Mouse (Mus musculus): ENCODE data around the gene Eif4ebp2. TPM values are rescaled to one million over a fixed set of nuclear protein-coding genes. Genes with fewer than 3 reads are reported as not detected.

Gene Eif4ebp2
- polyA plus RNA-seq, 1 experiment: 27.6 TPM

- Histone ChIP-seq H3K4me3 (ENCODE audit: insufficient read depth, low read length) (no peak overlapping the region), H3K27ac (ENCODE audit: insufficient read depth, low read length) (no peak overlapping the region), H3K4me1 (ENCODE audit: control insufficient read depth, insufficient read depth, low read length) (no peaks in the 10 kb centered on the region)
- TF ChIP-seq CTCF (IDR thresholded peaks at IDR 0.05; ENCODE audit: extremely low read depth, insufficient read depth, low read length) (no peak), POLR2A (IDR thresholded peaks at IDR 0.05; ENCODE audit: extremely low read depth, insufficient read depth, low read length) (no peak)
Measured at GRCm38 (mm10) chr10:61415240-61415639, 37.2 kb downstream of the Eif4ebp2 start.

GRCm38 (mm10) chr10:61412910-61413625, 39.4 kb downstream of the Eif4ebp2 start:
- no peak for TF ChIP-seq CTCF (IDR thresholded peaks at IDR 0.05; ENCODE audit: extremely low read depth, insufficient read depth, low read length)
- TF ChIP-seq POLR2A (IDR thresholded peaks at IDR 0.05; ENCODE audit: extremely low read depth, insufficient read depth, low read length): no peak
- Histone ChIP-seq H3K27ac (ENCODE audit: insufficient read depth, low read length) (no peak overlapping the region), H3K4me3 (ENCODE audit: insufficient read depth, low read length) (no peak overlapping the region), H3K4me1 (ENCODE audit: control insufficient read depth, insufficient read depth, low read length) (no peaks in the 10 kb centered on the region)

GRCm38 (mm10) chr10:61410193-61410592, 42.3 kb downstream of the Eif4ebp2 start:
- Histone ChIP-seq H3K4me1 (ENCODE audit: control insufficient read depth, insufficient read depth, low read length) (no peaks in the 10 kb centered on the region), H3K27ac (ENCODE audit: insufficient read depth, low read length) (no peak overlapping the region), H3K4me3 (ENCODE audit: insufficient read depth, low read length) (no peak overlapping the region)
- TF ChIP-seq POLR2A (IDR thresholded peaks at IDR 0.05; ENCODE audit: extremely low read depth, insufficient read depth, low read length) (no peak), CTCF (IDR thresholded peaks at IDR 0.05; ENCODE audit: extremely low read depth, insufficient read depth, low read length) (no peak)

GRCm38 (mm10) chr10:61409776-61410175, 42.7 kb downstream of the Eif4ebp2 start:
- TF ChIP-seq POLR2A (IDR thresholded peaks at IDR 0.05; ENCODE audit: extremely low read depth, insufficient read depth, low read length): no peak
- TF ChIP-seq CTCF (IDR thresholded peaks at IDR 0.05; ENCODE audit: extremely low read depth, insufficient read depth, low read length): no peak
- no peak overlapping the region for H3K4me3 ChIP-seq (ENCODE audit: insufficient read depth, low read length)
- H3K27ac ChIP-seq (ENCODE audit: insufficient read depth, low read length): no peak overlapping the region
- H3K4me1 ChIP-seq (ENCODE audit: control insufficient read depth, insufficient read depth, low read length): no peaks in the 10 kb centered on the region

GRCm38 (mm10) chr10:61405958-61406357, 46.5 kb downstream of the Eif4ebp2 start:
- Histone ChIP-seq H3K4me1 (ENCODE audit: control insufficient read depth, insufficient read depth, low read length) (no peaks in the 10 kb centered on the region), H3K4me3 (ENCODE audit: insufficient read depth, low read length) (no peak overlapping the region), H3K27ac (ENCODE audit: insufficient read depth, low read length) (no peak overlapping the region)
- no peak for TF ChIP-seq CTCF (IDR thresholded peaks at IDR 0.05; ENCODE audit: extremely low read depth, insufficient read depth, low read length)
- TF ChIP-seq POLR2A (IDR thresholded peaks at IDR 0.05; ENCODE audit: extremely low read depth, insufficient read depth, low read length): no peak

- TF ChIP-seq POLR2A (IDR thresholded peaks at IDR 0.05; ENCODE audit: extremely low read depth, insufficient read depth, low read length) (no peak), CTCF (IDR thresholded peaks at IDR 0.05; ENCODE audit: extremely low read depth, insufficient read depth, low read length) (no peak)
- Histone ChIP-seq H3K27ac (ENCODE audit: insufficient read depth, low read length) (no peak overlapping the region), H3K4me1 (ENCODE audit: control insufficient read depth, insufficient read depth, low read length) (no peaks in the 10 kb centered on the region), H3K4me3 (ENCODE audit: insufficient read depth, low read length) (no peak overlapping the region)
Measured at GRCm38 (mm10) chr10:61402911-61403310, 49.5 kb downstream of the Eif4ebp2 start.

GRCm38 (mm10) chr10:61402480-61402879, 50.0 kb downstream of the Eif4ebp2 start:
- TF ChIP-seq POLR2A (IDR thresholded peaks at IDR 0.05; ENCODE audit: extremely low read depth, insufficient read depth, low read length) (no peak), CTCF (IDR thresholded peaks at IDR 0.05; ENCODE audit: extremely low read depth, insufficient read depth, low read length) (no peak)
- H3K4me3 ChIP-seq (ENCODE audit: insufficient read depth, low read length): no peak overlapping the region
- no peaks in the 10 kb centered on the region for H3K4me1 ChIP-seq (ENCODE audit: control insufficient read depth, insufficient read depth, low read length)
- no peak overlapping the region for H3K27ac ChIP-seq (ENCODE audit: insufficient read depth, low read length)

GRCm38 (mm10) chr10:61400407-61400806, 52.1 kb downstream of the Eif4ebp2 start:
- H3K27ac ChIP-seq (ENCODE audit: insufficient read depth, low read length): no peak overlapping the region
- H3K4me1 ChIP-seq (ENCODE audit: control insufficient read depth, insufficient read depth, low read length): no peaks in the 10 kb centered on the region
- no peak for TF ChIP-seq POLR2A (IDR thresholded peaks at IDR 0.05; ENCODE audit: extremely low read depth, insufficient read depth, low read length)
- no peak for TF ChIP-seq CTCF (IDR thresholded peaks at IDR 0.05; ENCODE audit: extremely low read depth, insufficient read depth, low read length)
- no peak overlapping the region for H3K4me3 ChIP-seq (ENCODE audit: insufficient read depth, low read length)

GRCm38 (mm10) chr10:61399156-61399734, 53.2 kb downstream of the Eif4ebp2 start:
- Histone ChIP-seq H3K27ac (ENCODE audit: insufficient read depth, low read length) (no peak overlapping the region), H3K4me3 (ENCODE audit: insufficient read depth, low read length) (no peak overlapping the region), H3K4me1 (ENCODE audit: control insufficient read depth, insufficient read depth, low read length) (no peaks in the 10 kb centered on the region)
- TF ChIP-seq CTCF (IDR thresholded peaks at IDR 0.05; ENCODE audit: extremely low read depth, insufficient read depth, low read length) (peak; percentile 91), POLR2A (IDR thresholded peaks at IDR 0.05; ENCODE audit: extremely low read depth, insufficient read depth, low read length) (no peak)

GRCm38 (mm10) chr10:61398125-61398524, 54.3 kb downstream of the Eif4ebp2 start:
- Histone ChIP-seq H3K4me1 (ENCODE audit: control insufficient read depth, insufficient read depth, low read length) (no peaks in the 10 kb centered on the region), H3K27ac (ENCODE audit: insufficient read depth, low read length) (no peak overlapping the region), H3K4me3 (ENCODE audit: insufficient read depth, low read length) (no peak overlapping the region)
- TF ChIP-seq POLR2A (IDR thresholded peaks at IDR 0.05; ENCODE audit: extremely low read depth, insufficient read depth, low read length) (no peak), CTCF (IDR thresholded peaks at IDR 0.05; ENCODE audit: extremely low read depth, insufficient read depth, low read length) (no peak)
